Mouse (Mus musculus) lung, embryonic 15.5 days (tissue): ENCODE results near the gene Kif27. TPM values are rescaled to one million over a fixed set of nuclear protein-coding genes. Genes with fewer than 3 reads are reported as not detected.

ENCODE experiments used
- ATAC-seq: fragments of 200-750 bp; cut with Nextera tagmentation; 2 replicates; pipeline ENCODE4 v1.8.0; 2017; ENCODE audit warnings: moderate number of reproducible peaks, borderline replicate concordance; ENCODE audit not compliant: low FRiP score, low TSS enrichment; ENCODE audit errors: extremely low read depth
- H3K27ac ChIP-seq: fragments of 300-500 bp; sonication (generic); 2 replicates; pipeline ENCODE4 v1.5.1; 2015; ENCODE audit warnings: moderate library complexity, mild to moderate bottlenecking, inconsistent platforms
- H3K27me3 ChIP-seq: fragments of 300-500 bp; sonication (generic); 2 replicates; pipeline ENCODE4 v1.6.1; 2015; ENCODE audit warnings: inconsistent platforms
- H3K36me3 ChIP-seq: fragments of 300-500 bp; sonication (generic); 2 replicates; pipeline ENCODE4 v1.6.1; 2015; ENCODE audit warnings: inconsistent platforms
- H3K4me1 ChIP-seq: fragments of 300-500 bp; sonication (generic); 2 replicates; pipeline ENCODE4 v1.6.1; 2015; ENCODE audit warnings: inconsistent platforms
- H3K4me2 ChIP-seq: fragments of 300-500 bp; sonication (generic); 2 replicates; pipeline ENCODE4 v1.6.1; 2015; ENCODE audit warnings: inconsistent platforms, mild to moderate bottlenecking, moderate library complexity
- H3K4me3 ChIP-seq: fragments of 300-500 bp; sonication (generic); 2 replicates; pipeline ENCODE4 v1.5.1; 2015; ENCODE audit warnings: mild to moderate bottlenecking, inconsistent platforms
- H3K9ac ChIP-seq: fragments of 300-500 bp; sonication (generic); 2 replicates; pipeline ENCODE4 v1.6.1; 2015; ENCODE audit warnings: inconsistent platforms
- H3K9me3 ChIP-seq: fragments of 300-500 bp; sonication (generic); 2 replicates; pipeline ENCODE4 v1.6.1; 2016; ENCODE audit warnings: inconsistent platforms
- WGBS: fragments of 180-500 bp; shearing (Covaris S2); methylation state at CpG from one replicate; pipeline ENCODE4 v1.1.7; 2015; 5-methylcytosine and 5-hydroxymethylcytosine counted together
- polyA plus RNA-seq: library from polyadenylated mRNA; unstranded; fragments of >200 nt; fragmentation: Nextera tagmentation; extraction: Ambion mirVana; gene quantifications from 2 replicates; pipeline ENCODE4 v1.2.1, GENCODE M21; 2015

The Kif27 gene
- polyA plus RNA-seq, 1 experiment from 2014 or later, result 0.75 TPM

DNA sequence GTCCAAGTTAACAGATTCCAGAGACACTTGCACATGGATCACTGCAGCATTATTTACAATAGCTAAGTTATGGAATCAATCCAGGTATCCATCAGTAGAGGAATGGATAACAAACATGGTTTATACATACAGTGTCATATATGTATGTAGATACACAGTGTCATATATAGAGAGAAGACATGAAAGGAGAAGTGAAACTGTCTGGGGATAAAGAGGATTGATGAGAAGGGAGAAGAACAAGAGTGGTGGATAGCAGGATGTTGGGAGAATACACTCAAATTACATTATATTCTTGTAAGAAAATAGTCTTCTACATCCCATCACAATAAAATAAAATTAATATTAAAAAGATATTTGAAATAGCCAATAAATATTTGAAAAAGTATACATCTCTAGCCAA, 5.9 kb downstream of the Kif27 start:
- no peak overlapping the region for H3K4me2 ChIP-seq
- H3K27ac ChIP-seq, result no peak overlapping the region
- no peak for ATAC-seq
- no peaks in the 10 kb centered on the region for H3K27me3 ChIP-seq
- no peak overlapping the region for H3K9ac ChIP-seq
- no peaks in the 10 kb centered on the region for H3K36me3 ChIP-seq
- no peak overlapping the region for H3K4me3 ChIP-seq
- H3K9me3 ChIP-seq, result no peaks in the 10 kb centered on the region
- no peaks in the 10 kb centered on the region for H3K4me1 ChIP-seq

DNA sequence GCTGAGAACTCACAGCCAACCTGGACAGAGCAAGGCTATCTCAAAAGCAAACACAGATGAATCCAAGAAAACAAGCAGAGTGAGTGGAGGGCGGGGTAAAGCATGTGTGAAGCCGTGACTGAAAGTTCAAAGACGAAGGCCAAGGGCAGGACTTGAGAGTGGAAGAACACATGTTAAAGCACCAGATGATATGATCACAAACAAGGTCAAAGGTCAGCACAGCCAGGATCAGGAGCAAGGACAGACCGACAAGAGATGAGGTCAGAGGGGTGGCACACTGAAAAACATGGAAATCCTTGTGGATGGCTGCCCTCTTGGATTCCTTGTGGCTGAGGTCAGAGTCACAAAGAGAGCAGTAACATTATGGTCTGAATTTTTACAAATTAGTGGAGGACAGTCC, 8.3 kb downstream of the Kif27 start:
- 38% methylated on average over 4 of the region's 4 CpGs for WGBS
- ATAC-seq, result no peak
- H3K27me3 ChIP-seq, result no peaks in the 10 kb centered on the region

GRCm38 (mm10) chr13:58344505-58344904, 14.4 kb downstream of the Kif27 start:
- no peak for ATAC-seq
- 71% methylated on average over 9 of the region's 9 CpGs for WGBS
- no peaks in the 10 kb centered on the region for H3K9me3 ChIP-seq
- H3K27me3 ChIP-seq, result no peaks in the 10 kb centered on the region
- no peak overlapping the region for H3K27ac ChIP-seq
- no peak overlapping the region for H3K4me3 ChIP-seq
- H3K4me1 ChIP-seq, result no peaks in the 10 kb centered on the region
- H3K9ac ChIP-seq, result no peak overlapping the region
- no peaks in the 10 kb centered on the region for H3K36me3 ChIP-seq
- H3K4me2 ChIP-seq, result no peak overlapping the region

More for the DNA sequence above, 8.3 kb downstream of the Kif27 start:
- Histone ChIP-seq H3K27ac (no peak overlapping the region), H3K4me1 (no peaks in the 10 kb centered on the region), H3K4me3 (no peak overlapping the region), H3K9me3 (no peaks in the 10 kb centered on the region), H3K4me2 (no peak overlapping the region), H3K36me3 (no peaks in the 10 kb centered on the region), H3K9ac (no peak overlapping the region)

- ATAC-seq, result no peak
- Histone ChIP-seq H3K9me3 (no peaks in the 10 kb centered on the region), H3K4me1 (no peaks in the 10 kb centered on the region), H3K27ac (no peak overlapping the region), H3K27me3 (no peaks in the 10 kb centered on the region), H3K9ac (no peak overlapping the region), H3K36me3 (no peaks in the 10 kb centered on the region), H3K4me3 (no peak overlapping the region), H3K4me2 (no peak overlapping the region)
- 65% methylated on average over 12 of the region's 12 CpGs for WGBS
These were observed 21.5 kb downstream of the Kif27 start for GRCm38 (mm10) chr13:58337456-58337855.

DNA sequence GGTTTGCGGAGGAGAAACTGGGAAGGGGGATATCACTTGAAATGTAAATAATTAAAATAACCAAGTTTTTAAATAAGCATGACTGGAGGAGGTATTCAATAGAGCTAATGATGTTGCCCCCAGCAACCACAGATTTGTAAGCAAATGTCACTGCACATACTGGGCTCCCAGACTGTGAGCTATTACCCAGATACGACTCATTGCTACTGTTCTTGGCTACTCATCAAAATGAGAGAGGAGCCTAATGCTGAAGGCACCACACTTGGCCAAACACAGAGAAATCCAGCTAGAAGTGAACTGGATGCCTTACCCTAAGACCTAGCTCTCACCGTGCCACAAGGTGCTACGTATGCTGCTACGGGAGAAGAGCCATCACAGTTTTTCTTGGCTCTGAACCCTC, 24.8 kb downstream of the Kif27 start:
- H3K36me3 ChIP-seq, result no peaks in the 10 kb centered on the region
- no peak for ATAC-seq
- no peaks in the 10 kb centered on the region for H3K27me3 ChIP-seq
- no peak overlapping the region for H3K27ac ChIP-seq
- no peaks in the 10 kb centered on the region for H3K9me3 ChIP-seq
- no peaks in the 10 kb centered on the region for H3K4me1 ChIP-seq
- no peak overlapping the region for H3K4me2 ChIP-seq
- H3K4me3 ChIP-seq, result no peak overlapping the region
- WGBS, result 88% methylated on average over 5 of the region's 5 CpGs
- H3K9ac ChIP-seq, result no peak overlapping the region

DNA sequence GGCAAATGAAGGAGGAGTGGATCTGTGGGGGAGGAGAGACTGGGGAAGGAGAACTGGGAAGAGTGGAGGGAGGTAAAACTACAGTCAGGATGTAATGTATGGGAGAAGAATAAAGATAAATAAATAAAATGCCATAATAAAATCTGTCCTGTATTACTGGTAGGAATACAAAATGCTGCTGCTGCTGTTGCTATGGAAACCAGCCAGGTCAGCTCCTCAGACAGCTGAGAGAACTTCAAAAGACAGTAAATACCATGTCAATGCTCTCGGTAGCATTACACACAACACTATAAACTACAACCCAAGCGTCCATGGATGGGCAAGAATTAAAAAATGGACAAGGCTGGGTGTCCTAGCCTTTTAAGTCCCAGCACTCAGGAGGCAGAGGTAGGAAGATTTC, 41.2 kb downstream of the Kif27 start:
- 54% methylated on average over 2 of the region's 2 CpGs for WGBS
- no peak overlapping the region for H3K4me3 ChIP-seq
- no peaks in the 10 kb centered on the region for H3K4me1 ChIP-seq
- ATAC-seq, result no peak
- no peak overlapping the region for H3K9ac ChIP-seq
- no peaks in the 10 kb centered on the region for H3K9me3 ChIP-seq
- H3K4me2 ChIP-seq, result no peak overlapping the region
- H3K27ac ChIP-seq, result no peak overlapping the region
- no peaks in the 10 kb centered on the region for H3K27me3 ChIP-seq
- no peaks in the 10 kb centered on the region for H3K36me3 ChIP-seq

- no peak overlapping the region for H3K9ac ChIP-seq
- H3K4me2 ChIP-seq, result no peak overlapping the region
- H3K4me1 ChIP-seq, result no peaks in the 10 kb centered on the region
- ATAC-seq, result no peak
- no peak overlapping the region for H3K27ac ChIP-seq
- H3K9me3 ChIP-seq, result no peaks in the 10 kb centered on the region
- H3K4me3 ChIP-seq, result no peak overlapping the region
- no peaks in the 10 kb centered on the region for H3K27me3 ChIP-seq
- no peaks in the 10 kb centered on the region for H3K36me3 ChIP-seq
- WGBS, result 46% methylated on average over 6 of the region's 6 CpGs
These were observed 43.9 kb downstream of the Kif27 start for GRCm38 (mm10) chr13:58314991-58315390.

GRCm38 (mm10) chr13:58313758-58314157, 45.2 kb downstream of the Kif27 start:
- Histone ChIP-seq H3K4me2 (no peak overlapping the region), H3K9ac (no peak overlapping the region), H3K36me3 (no peaks in the 10 kb centered on the region), H3K27me3 (no peaks in the 10 kb centered on the region), H3K4me3 (no peak overlapping the region), H3K4me1 (no peaks in the 10 kb centered on the region), H3K27ac (no peak overlapping the region), H3K9me3 (no peaks in the 10 kb centered on the region)
- WGBS, result 67% methylated on average over 3 of the region's 3 CpGs
- ATAC-seq, result no peak

DNA sequence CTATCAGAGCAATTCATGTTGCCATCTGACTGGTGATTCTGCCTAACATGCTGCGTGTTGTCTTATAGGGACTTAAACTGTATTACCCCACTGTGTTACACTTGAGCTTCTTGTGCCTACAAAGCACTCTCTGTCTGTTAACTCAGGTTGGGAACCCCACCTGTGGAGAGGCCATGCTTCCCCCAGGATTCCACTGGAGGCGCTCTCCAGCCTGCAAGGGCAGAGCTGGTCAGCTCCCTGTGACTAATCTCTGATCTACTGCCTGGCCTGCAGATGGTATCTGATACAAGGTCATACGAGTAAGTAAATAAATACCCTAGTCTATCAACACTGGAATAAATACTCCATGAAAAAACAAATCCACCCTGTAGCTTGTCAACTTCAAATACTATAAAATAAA, 47.6 kb downstream of the Kif27 start:
- no peaks in the 10 kb centered on the region for H3K4me1 ChIP-seq
- no peak overlapping the region for H3K4me3 ChIP-seq
- H3K36me3 ChIP-seq, result no peaks in the 10 kb centered on the region
- H3K4me2 ChIP-seq, result no peak overlapping the region
- no peak for ATAC-seq
- no peaks in the 10 kb centered on the region for H3K27me3 ChIP-seq
- H3K9me3 ChIP-seq, result no peaks in the 10 kb centered on the region
- H3K27ac ChIP-seq, result no peak overlapping the region
- WGBS, result 23% methylated on average over 3 of the region's 3 CpGs
- H3K9ac ChIP-seq, result no peak overlapping the region

DNA sequence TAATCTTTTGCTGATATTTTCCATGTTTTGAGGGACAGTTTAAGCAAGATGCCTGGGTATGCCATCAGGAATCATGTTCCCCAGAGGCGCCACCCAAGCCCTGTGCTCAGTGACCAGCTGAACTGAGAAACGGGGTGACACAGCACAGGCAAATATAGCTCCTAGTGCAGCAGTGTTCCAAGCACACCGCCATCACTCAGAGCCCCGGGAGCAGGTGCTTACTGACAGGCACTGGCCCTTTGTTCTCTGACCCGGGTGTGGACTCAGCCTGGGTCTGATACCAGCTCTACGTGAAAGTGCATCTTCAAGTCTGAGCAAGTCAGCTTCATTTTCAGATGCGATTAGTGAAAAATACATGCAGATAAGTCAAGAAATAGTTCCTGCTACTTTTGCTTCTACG, 49.4 kb downstream of the Kif27 start:
- H3K27me3 ChIP-seq, result no peaks in the 10 kb centered on the region
- H3K9me3 ChIP-seq, result no peaks in the 10 kb centered on the region
- 67% methylated on average over 8 of the region's 8 CpGs for WGBS
- H3K4me2 ChIP-seq, result no peak overlapping the region
- no peaks in the 10 kb centered on the region for H3K4me1 ChIP-seq
- H3K36me3 ChIP-seq, result no peaks in the 10 kb centered on the region
- H3K27ac ChIP-seq, result no peak overlapping the region
- no peak overlapping the region for H3K9ac ChIP-seq
- ATAC-seq, result no peak
- no peak overlapping the region for H3K4me3 ChIP-seq

GRCm38 (mm10) chr13:58307453-58307852, 51.5 kb downstream of the Kif27 start:
- WGBS, result 92% methylated on average over 5 of the region's 5 CpGs
- H3K9me3 ChIP-seq, result no peaks in the 10 kb centered on the region

GRCm38 (mm10) chr13:58305230-58305629, 53.7 kb downstream of the Kif27 start:
- WGBS, result 76% methylated on average over 2 of the region's 2 CpGs
- H3K4me1 ChIP-seq, result no peaks in the 10 kb centered on the region
- H3K9ac ChIP-seq, result no peak overlapping the region
- no peaks in the 10 kb centered on the region for H3K36me3 ChIP-seq
- H3K4me2 ChIP-seq, result no peak overlapping the region
- no peak for ATAC-seq
- no peaks in the 10 kb centered on the region for H3K9me3 ChIP-seq
- no peak overlapping the region for H3K27ac ChIP-seq
- no peaks in the 10 kb centered on the region for H3K27me3 ChIP-seq
- H3K4me3 ChIP-seq, result no peak overlapping the region

More at GRCm38 (mm10) chr13:58307453-58307852, 51.5 kb downstream of the Kif27 start:
- no peak overlapping the region for H3K4me2 ChIP-seq
- H3K27ac ChIP-seq, result no peak overlapping the region
- H3K4me3 ChIP-seq, result no peak overlapping the region
- no peak overlapping the region for H3K9ac ChIP-seq
- no peaks in the 10 kb centered on the region for H3K36me3 ChIP-seq
- ATAC-seq, result no peak
- H3K27me3 ChIP-seq, result no peaks in the 10 kb centered on the region
- no peaks in the 10 kb centered on the region for H3K4me1 ChIP-seq

- WGBS, result 62% methylated on average over 9 of the region's 9 CpGs
- Histone ChIP-seq H3K27me3 (no peaks in the 10 kb centered on the region), H3K27ac (no peak overlapping the region), H3K9me3 (no peaks in the 10 kb centered on the region), H3K4me3 (no peak overlapping the region), H3K9ac (no peak overlapping the region), H3K36me3 (no peaks in the 10 kb centered on the region), H3K4me2 (no peak overlapping the region), H3K4me1 (no peaks in the 10 kb centered on the region)
- ATAC-seq, result no peak
These were observed 56.3 kb downstream of the Kif27 start for GRCm38 (mm10) chr13:58302421-58303145.
